Mouse (Mus musculus): ENCODE data around the gene Rbm34.

DNA sequence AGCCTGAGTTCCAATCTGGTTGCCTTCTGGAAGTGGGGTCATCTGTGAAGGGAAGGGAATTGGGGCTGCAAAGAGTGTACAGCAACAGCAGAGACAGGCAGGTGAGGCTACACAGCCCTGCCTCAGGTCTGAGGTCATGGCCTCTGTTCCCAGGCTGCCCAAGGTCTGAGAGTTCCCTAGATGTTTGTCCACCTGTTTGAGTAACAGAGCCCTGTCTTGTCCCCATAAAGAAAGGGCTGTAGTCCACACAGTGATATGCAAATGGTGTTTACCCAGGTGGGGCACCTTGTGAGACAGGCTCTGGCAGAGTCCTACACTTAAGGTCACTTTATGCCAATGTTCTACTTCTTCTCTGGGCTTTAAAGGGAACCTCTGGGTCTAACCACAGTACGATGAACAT lies 69.3 kb downstream of the Rbm34 start:
- TF ChIP-seq POLR2AphosphoS5 (IDR thresholded peaks at IDR 0.05; ENCODE audit: insufficient replicate concordance, low read depth, low read length), result no peak
- no peak for TF ChIP-seq CTCF (IDR thresholded peaks at IDR 0.05; ENCODE audit: low read depth, low read length)
- TF ChIP-seq GATA1 (IDR thresholded peaks at IDR 0.05; ENCODE audit: borderline replicate concordance, low read length), result no peak
